Mouse (Mus musculus): ENCODE data around the gene Alk. TPM values are rescaled to one million over a fixed set of nuclear protein-coding genes. Genes with fewer than 3 reads are reported as not detected.

The Alk gene
- total and polyA plus RNA-seq, 3 experiments, result not detected

- Histone ChIP-seq H3K4me3 (ENCODE audit: control insufficient read depth in 1 of 2, insufficient read depth in 1 of 2, low read depth in 2 of 2, low read length in 2 of 2) (no peak overlapping the region), H3K79me2 (ENCODE audit: control insufficient read depth, insufficient read depth, low read length, poor library complexity) (no peaks in the 10 kb centered on the region), H3K27ac (ENCODE audit: control insufficient read depth, low read depth, low read length) (no peak overlapping the region), H3K9ac (ENCODE audit: control insufficient read depth, low read depth, low read length, poor library complexity, severe bottlenecking) (no peak overlapping the region), H3K36me3 (ENCODE audit: control insufficient read depth in 1 of 2, insufficient read depth in 2 of 2, low read length in 2 of 2) (no peaks in the 10 kb centered on the region), H3K4me1 (ENCODE audit: control insufficient read depth in 1 of 2, insufficient read depth in 2 of 2, low read length in 2 of 2) (no peaks in the 10 kb centered on the region), H3K27me3 (ENCODE audit: control insufficient read depth in 1 of 2, insufficient read depth in 2 of 2, low read length in 2 of 2) (no peaks in the 10 kb centered on the region), H3K9me3 (replicated peaks; ENCODE audit: insufficient read depth, low read length) (no peaks in the 10 kb centered on the region)
- no peak for DNase-seq (ENCODE audit: low read depth, low spot score)
- TF ChIP-seq ZNF384 (IDR thresholded peaks at IDR 0.05; ENCODE audit: low read depth, low read length) (no peak), CHD1 (IDR thresholded peaks at IDR 0.05; ENCODE audit: low read depth, low read length) (no peak), RAD21 (IDR thresholded peaks at IDR 0.05; ENCODE audit: low read depth, low read length) (no peak), USF2 (IDR thresholded peaks at IDR 0.05; ENCODE audit: borderline replicate concordance in 1 of 2, insufficient read depth in 1 of 2, low read depth in 1 of 2, low read length in 2 of 2) (no peak), TAL1 (IDR thresholded peaks at IDR 0.05; ENCODE audit: low read length) (no peak), JUND (IDR thresholded peaks at IDR 0.05; ENCODE audit: low read depth, low read length) (no peak), HCFC1 (IDR thresholded peaks at IDR 0.05; ENCODE audit: low read depth, low read length) (no peak), GATA1 (IDR thresholded peaks at IDR 0.05; ENCODE audit: low read depth, low read length) (no peak), ZMIZ1 (IDR thresholded peaks at IDR 0.05; ENCODE audit: low read depth, low read length) (no peak), UBTF (IDR thresholded peaks at IDR 0.05; ENCODE audit: borderline replicate concordance, insufficient read depth, low read depth, low read length) (no peak), MXI1 (IDR thresholded peaks at IDR 0.05; ENCODE audit: low read depth, low read length) (no peak), KAT2A (conservative IDR thresholded peaks at IDR 0.05; ENCODE audit: low read depth, low read length) (no peak), GABPA (IDR thresholded peaks at IDR 0.05; ENCODE audit: low read depth, low read length) (no peak), NELFE (IDR thresholded peaks at IDR 0.05; ENCODE audit: low read depth, low read length) (no peak), POLR2AphosphoS5 (IDR thresholded peaks at IDR 0.05; ENCODE audit: borderline replicate concordance, low read depth, low read length) (no peak), ELF1 (IDR thresholded peaks at IDR 0.05; ENCODE audit: low read depth, low read length) (no peak), ETS1 (IDR thresholded peaks at IDR 0.05; ENCODE audit: low read depth, low read length) (no peak)
These were observed 581.1 kb downstream of the Alk start for GRCm38 (mm10) chr17:72023323-72023722.

GRCm38 (mm10) chr17:72021733-72022669 lies 582.4 kb downstream of the Alk start:
- Histone ChIP-seq H3K4me3 (ENCODE audit: control insufficient read depth in 1 of 2, insufficient read depth in 1 of 2, low read depth in 2 of 2, low read length in 2 of 2) (no peak overlapping the region), H3K79me2 (ENCODE audit: control insufficient read depth, insufficient read depth, low read length, poor library complexity) (no peaks in the 10 kb centered on the region), H3K9me3 (replicated peaks; ENCODE audit: insufficient read depth, low read length) (no peaks in the 10 kb centered on the region), H3K27ac (ENCODE audit: control insufficient read depth, low read depth, low read length) (no peak overlapping the region), H3K9ac (ENCODE audit: control insufficient read depth, low read depth, low read length, poor library complexity, severe bottlenecking) (no peak overlapping the region), H3K36me3 (ENCODE audit: control insufficient read depth in 1 of 2, insufficient read depth in 2 of 2, low read length in 2 of 2) (no peaks in the 10 kb centered on the region), H3K4me1 (ENCODE audit: control insufficient read depth in 1 of 2, insufficient read depth in 2 of 2, low read length in 2 of 2) (no peaks in the 10 kb centered on the region), H3K27me3 (ENCODE audit: control insufficient read depth in 1 of 2, insufficient read depth in 2 of 2, low read length in 2 of 2) (no peaks in the 10 kb centered on the region)
- no peak for DNase-seq (ENCODE audit: low read depth, low spot score)
- TF ChIP-seq CHD2 (IDR thresholded peaks at IDR 0.05; ENCODE audit: low read length) (no peak), USF1 (IDR thresholded peaks at IDR 0.05; ENCODE audit: low read depth, low read length) (no peak), MAZ (IDR thresholded peaks at IDR 0.05; ENCODE audit: low read depth, low read length) (no peak), TBP (IDR thresholded peaks at IDR 0.05; ENCODE audit: low read depth, low read length) (no peak), HCFC1 (IDR thresholded peaks at IDR 0.05; ENCODE audit: low read depth, low read length) (no peak), TAL1 (IDR thresholded peaks at IDR 0.05; ENCODE audit: low read length) (no peak), SMC3 (IDR thresholded peaks at IDR 0.05; ENCODE audit: low read depth, low read length) (no peak), MEF2A (IDR thresholded peaks at IDR 0.05; ENCODE audit: extremely low read depth, insufficient replicate concordance, low read depth, low read length, poor library complexity, severe bottlenecking) (no peak), BHLHE40 (IDR thresholded peaks at IDR 0.05; ENCODE audit: borderline replicate concordance, low read depth, low read length) (no peak), POLR2AphosphoS5 (IDR thresholded peaks at IDR 0.05; ENCODE audit: borderline replicate concordance, low read depth, low read length) (no peak), JUND (IDR thresholded peaks at IDR 0.05; ENCODE audit: low read depth, low read length) (no peak), ZNF384 (IDR thresholded peaks at IDR 0.05; ENCODE audit: low read depth, low read length) (no peak), RAD21 (IDR thresholded peaks at IDR 0.05; ENCODE audit: low read depth, low read length) (no peak), ELF1 (IDR thresholded peaks at IDR 0.05; ENCODE audit: low read depth, low read length) (no peak), SIN3A (IDR thresholded peaks at IDR 0.05; ENCODE audit: low read length) (no peak), TCF12 (IDR thresholded peaks at IDR 0.05; ENCODE audit: low read depth, low read length) (no peak), ZC3H11A (IDR thresholded peaks at IDR 0.05; ENCODE audit: low read depth, low read length) (no peak), MAX (IDR thresholded peaks at IDR 0.05; ENCODE audit: low read length) (no peak), UBTF (IDR thresholded peaks at IDR 0.05; ENCODE audit: borderline replicate concordance, insufficient read depth, low read depth, low read length) (no peak), GABPA (IDR thresholded peaks at IDR 0.05; ENCODE audit: low read depth, low read length) (no peak)

Measured in MEL (cell line).